Mouse (Mus musculus) layer of hippocampus, adult 8-10 months (tissue): ENCODE measurements around the gene Ehf. TPM values are rescaled to one million over a fixed set of nuclear protein-coding genes. Genes with fewer than 3 reads are reported as not detected.

Experiments used
- DNase-seq, 2 experiments: peaks; one replicate each; pipeline ENCODE4 v3.0.0; 2022; ENCODE audit warnings: low spot score in 2 of 2
- total RNA-seq, 4 experiments: library from RNA; stranded (reverse); gene quantifications; 2 replicates each; pipeline ENCODE4 v1.2.4; 2022

Gene Ehf
- total RNA-seq, 4 experiments from 2014 or later = not detected

- no peak for DNase-seq
Observed at GRCm38 (mm10) chr2:103294526-103294925, 8.6 kb downstream of the Ehf start.

- no peak for DNase-seq
Observed at GRCm38 (mm10) chr2:103293751-103294150, 9.3 kb downstream of the Ehf start.

GRCm38 (mm10) chr2:103293214-103293613 is 9.9 kb downstream of the Ehf start:
- no peak for DNase-seq

- DNase-seq = no peak
Observed at GRCm38 (mm10) chr2:103290705-103291269, 12.3 kb downstream of the Ehf start.

GRCm38 (mm10) chr2:103290167-103290566 is 12.9 kb downstream of the Ehf start:
- DNase-seq = no peak

GRCm38 (mm10) chr2:103289407-103289950 is 13.6 kb downstream of the Ehf start:
- no peak for DNase-seq

- DNase-seq = no peak
Observed at GRCm38 (mm10) chr2:103287716-103288115, 15.4 kb downstream of the Ehf start.

GRCm38 (mm10) chr2:103285561-103285960 is 17.5 kb downstream of the Ehf start:
- no peak for DNase-seq

GRCm38 (mm10) chr2:103283730-103284129 is 19.3 kb downstream of the Ehf start:
- no peak for DNase-seq

- no peak for DNase-seq
Observed at GRCm38 (mm10) chr2:103282184-103282750, 20.8 kb downstream of the Ehf start.

GRCm38 (mm10) chr2:103279927-103280326 is 23.2 kb downstream of the Ehf start:
- no peak for DNase-seq

- DNase-seq = no peak
Observed at GRCm38 (mm10) chr2:103278476-103278875, 24.6 kb downstream of the Ehf start.

GRCm38 (mm10) chr2:103277794-103278193 is 25.3 kb downstream of the Ehf start:
- DNase-seq = no peak

- no peak for DNase-seq
Observed at GRCm38 (mm10) chr2:103275316-103275960, 27.6 kb downstream of the Ehf start.

- no peak for DNase-seq
Observed at GRCm38 (mm10) chr2:103274803-103275202, 28.3 kb downstream of the Ehf start.

GRCm38 (mm10) chr2:103274270-103274669 is 28.8 kb downstream of the Ehf start:
- DNase-seq = no peak

- no peak for DNase-seq
Observed at GRCm38 (mm10) chr2:103271481-103271880, 31.6 kb downstream of the Ehf start.

- peak in 1 of 2 experiments; percentile 8 for DNase-seq
Observed at GRCm38 (mm10) chr2:103270556-103271160, 32.4 kb downstream of the Ehf start.

- no peak for DNase-seq
Observed at GRCm38 (mm10) chr2:103239086-103239485, 64.0 kb downstream of the Ehf start.

- no peak for DNase-seq
Observed at GRCm38 (mm10) chr2:103226781-103227180, 76.3 kb downstream of the Ehf start.

GRCm38 (mm10) chr2:103220871-103221270 is 82.2 kb downstream of the Ehf start:
- DNase-seq = no peak

- DNase-seq = no peak
Observed at GRCm38 (mm10) chr2:103218323-103218722, 84.8 kb downstream of the Ehf start.
